ENCODE assay signal across 15 mouse cellular contexts in the genomic region with DNA sequence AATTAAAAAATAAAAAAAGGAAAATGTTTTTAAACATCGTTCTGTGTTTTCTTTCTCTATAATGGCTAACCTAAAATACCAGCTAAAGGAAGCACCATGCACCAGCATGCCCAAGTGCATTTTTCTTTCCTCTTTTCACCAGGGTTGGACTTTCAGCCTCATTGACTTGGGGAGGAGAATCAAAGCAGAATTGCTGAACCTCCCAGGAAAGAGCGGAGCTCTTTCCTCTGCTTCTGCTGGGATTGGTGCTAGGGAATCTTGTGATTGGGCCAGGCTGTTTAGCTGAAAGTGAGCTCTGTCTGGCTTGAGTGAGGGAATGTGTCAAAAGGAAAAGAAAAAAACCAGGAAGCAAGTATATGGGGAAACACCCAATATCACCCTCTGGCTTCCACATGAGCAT. TPM values are rescaled to one million over a fixed set of nuclear protein-coding genes. Genes with fewer than 3 reads are reported as not detected.
"Had no signal": no experiment of that assay in that cellular context is flagged by ENCODE, and none has a peak within 500 bp of the region (broad histone marks: within the 10 kb centered on the region; RNA-seq: fewer than 3 reads in every experiment).

No protein-coding gene starts in this region.

- H3K36me3 ChIP-seq: limb, embryonic 13.5 days; liver, embryonic 12.5 days; midbrain, embryonic 15.5 days; neural tube, embryonic 13.5 days; stomach, embryonic 15.5 days had no signal

- ATAC-seq: liver, embryonic 12.5 days; midbrain, embryonic 15.5 days had no signal

- H3K4me3 ChIP-seq: layer of hippocampus, adult 2 months; limb, embryonic 13.5 days; liver, embryonic 12.5 days; midbrain, embryonic 15.5 days; neural tube, embryonic 13.5 days; stomach, embryonic 15.5 days had no signal

- H3K27me3 ChIP-seq: limb, embryonic 13.5 days; liver, embryonic 12.5 days; midbrain, embryonic 15.5 days; neural tube, embryonic 13.5 days; stomach, embryonic 15.5 days had no signal

- H3K27ac ChIP-seq: layer of hippocampus, adult 2 months; limb, embryonic 13.5 days; liver, embryonic 12.5 days; midbrain, embryonic 15.5 days; neural tube, embryonic 13.5 days; stomach, embryonic 15.5 days had no signal

- H3K9ac ChIP-seq: limb, embryonic 13.5 days; liver, embryonic 12.5 days; lung, embryonic 14.5 days; midbrain, embryonic 15.5 days; neural tube, embryonic 13.5 days; stomach, embryonic 15.5 days had no signal

- DNase-seq: left cerebral cortex, postnatal 4 days; lung, embryonic 14.5 days; lung, postnatal 10 days; lung, postnatal 4 days; retina, postnatal 1 day; right cerebral cortex, postnatal 4 days; thymus, adult 2 months; thymus, postnatal 25 days had no signal

- H3K4me2 ChIP-seq: limb, embryonic 13.5 days; liver, embryonic 12.5 days; lung, embryonic 14.5 days; midbrain, embryonic 11.5 days; midbrain, embryonic 15.5 days; neural tube, embryonic 13.5 days; stomach, embryonic 15.5 days had no signal

- H3K9me3 ChIP-seq: limb, embryonic 13.5 days; liver, embryonic 12.5 days; midbrain, embryonic 15.5 days; neural tube, embryonic 13.5 days; stomach, embryonic 15.5 days had no signal

- H3K4me1 ChIP-seq: limb, embryonic 13.5 days; midbrain, embryonic 15.5 days; neural tube, embryonic 13.5 days; stomach, embryonic 15.5 days had no signal

RNA-seq across cellular contexts. Expression of a gene that starts 10.1 kb away (rescaled TPM):
- polyA plus RNA-seq: lung, embryonic 14.5 days had no signal
